ENCODE assay signal across 9 mouse cellular contexts in genomic region chr2:126663481-126663880, GRCm38 (mm10). TPM values are rescaled to one million over a fixed set of nuclear protein-coding genes. Genes with fewer than 3 reads are reported as not detected.
DNase-seq lines count a peak whose midpoint lies in the region; ATAC-seq and TF ChIP-seq lines count a peak whose summit lies in the region.
"Had no signal": no experiment of that assay in that cellular context is flagged by ENCODE, and none has a peak within 500 bp of the region (broad histone marks: within the 10 kb centered on the region; RNA-seq: fewer than 3 reads in every experiment).

No protein-coding gene starts in this region.

- 52% methylated on average over 4 of the region's 4 CpGs for WGBS in limb, embryonic 14.5 days
- WGBS in limb, embryonic 10.5 days, result 67% methylated on average over 4 of the region's 4 CpGs

- no peak overlapping the region for H3K4me2 ChIP-seq in limb, embryonic 14.5 days (replicated peaks; ENCODE audit: low read depth, low read length, severe bottlenecking)
- H3K4me2 ChIP-seq: neural tube, embryonic 12.5 days had no signal

- no peak for TF ChIP-seq POLR2A in limb, embryonic 14.5 days (IDR thresholded peaks at IDR 0.05; ENCODE audit: borderline replicate concordance, extremely low read depth, insufficient read depth, insufficient read length)

- H3K27me3 ChIP-seq in limb, embryonic 14.5 days (ENCODE audit: control insufficient read depth, insufficient read depth, low read length), result no peaks in the 10 kb centered on the region
- no peaks in the 10 kb centered on the region for H3K27me3 ChIP-seq in limb, embryonic 10.5 days (ENCODE audit: low read depth, poor library complexity, severe bottlenecking)
- H3K27me3 ChIP-seq: neural tube, embryonic 12.5 days had no signal

- 0 out of 2 replicates have a peak, but pooled peaks cover 5% of the 10 kb centered on the region for H3K36me3 ChIP-seq in limb, embryonic 14.5 days (ENCODE audit: control insufficient read depth, insufficient read depth, low read length)
- H3K36me3 ChIP-seq in limb, embryonic 10.5 days, result peaks cover 13% of the 10 kb centered on the region; the same call in 1 of the 2 replicates
- H3K36me3 ChIP-seq: neural tube, embryonic 12.5 days had no signal

- H3K9me3 ChIP-seq in limb, embryonic 14.5 days (ENCODE audit: control insufficient read depth, low read length), result no peaks in the 10 kb centered on the region
- no peaks in the 10 kb centered on the region for H3K9me3 ChIP-seq in limb, embryonic 10.5 days (replicated peaks)
- H3K9me3 ChIP-seq: neural tube, embryonic 12.5 days had no signal

- peak; percentile 34; the same call in 1 of the 2 replicates for ATAC-seq in limb, embryonic 14.5 days (ENCODE audit: low FRiP score, low read depth)
- peak; percentile 57 for ATAC-seq in megakaryocyte, adult 5-6 weeks (ENCODE audit: poor library complexity, severe bottlenecking)
- ATAC-seq in erythroid progenitor cell, adult 5-6 weeks (replicated peaks; ENCODE audit: low FRiP score, poor library complexity, severe bottlenecking), result no peak

- peak; percentile 61 for DNase-seq in embryo, embryonic 10 days (ENCODE audit: low spot score)
- DNase-seq in embryo, embryonic 9.5 days (ENCODE audit: extremely low spot score), result no peak
- peak; percentile 44 for DNase-seq in limb, embryonic 14.5 days (ENCODE audit: low spot score)
- DNase-seq in limb, embryonic 10.5 days (ENCODE audit: low spot score), result no peak
- DNase-seq in brain, adult 2 months (ENCODE audit: low read depth, low spot score), result peak; percentile 80
- no peak for DNase-seq in Muller cell, postnatal 12 days (ENCODE audit: inconsistent ontology term)

- H3K4me3 ChIP-seq in limb, embryonic 14.5 days (replicated peaks; ENCODE audit: low read length), result no peak overlapping the region
- no peak overlapping the region for H3K4me3 ChIP-seq in limb, embryonic 10.5 days
- H3K4me3 ChIP-seq: neural tube, embryonic 12.5 days had no signal

- no peak overlapping the region for H3K9ac ChIP-seq in limb, embryonic 14.5 days (ENCODE audit: low read depth, low read length, severe bottlenecking)
- H3K9ac ChIP-seq: neural tube, embryonic 12.5 days had no signal

- H3K4me1 ChIP-seq in limb, embryonic 14.5 days (ENCODE audit: control insufficient read depth, insufficient read depth, low read length), result no peaks in the 10 kb centered on the region
- no peaks in the 10 kb centered on the region for H3K4me1 ChIP-seq in limb, embryonic 10.5 days
- H3K4me1 ChIP-seq: neural tube, embryonic 12.5 days had no signal

- no peak overlapping the region for H3K27ac ChIP-seq in limb, embryonic 14.5 days (replicated peaks; ENCODE audit: low read depth, low read length)
- no peak overlapping the region for H3K27ac ChIP-seq in limb, embryonic 10.5 days
- H3K27ac ChIP-seq: neural tube, embryonic 12.5 days had no signal

RNA-seq across cellular contexts. Expression of gene Gabpb1, which starts 12.7 kb away (rescaled TPM):
- 44.6 and 45.3 TPM in 2 replicates for polyA plus RNA-seq in limb, embryonic 14.5 days (2012; rRNA removed)
- 48.0 and 59.5 TPM in 2 replicates for polyA plus RNA-seq in limb, embryonic 14.5 days (2014; fragmentation: Nextera tagmentation; extraction: Ambion mirVana)
- 92.0 and 103 TPM in 2 replicates for polyA plus RNA-seq in limb, embryonic 10.5 days (2016; fragmentation: Nextera tagmentation; extraction: Ambion mirVana)
- total RNA-seq in megakaryocyte, adult 5-6 weeks (2015), result 33.0 and 34.7 TPM in 2 replicates
- 23.5 and 29.8 TPM in 2 replicates for total RNA-seq in megakaryocyte, adult 5-6 weeks (2017)
- total RNA-seq in erythroid progenitor cell, adult 5-6 weeks (2015; ENCODE audit: low replicate concordance), result 27.0 and 62.0 TPM in 2 replicates
- 31.1 and 39.0 TPM in 2 replicates for total RNA-seq in erythroid progenitor cell, adult 5-6 weeks (2017; ENCODE audit: low replicate concordance)

RNA-seq across cellular contexts. Expression of gene Usp8, which starts 43.6 kb away (rescaled TPM):
- 33.4 and 37.0 TPM in 2 replicates for polyA plus RNA-seq in limb, embryonic 14.5 days (2012; rRNA removed)
- 39.0 and 43.1 TPM in 2 replicates for polyA plus RNA-seq in limb, embryonic 14.5 days (2014; fragmentation: Nextera tagmentation; extraction: Ambion mirVana)
- 40.5 and 43.6 TPM in 2 replicates for polyA plus RNA-seq in limb, embryonic 10.5 days (2016; fragmentation: Nextera tagmentation; extraction: Ambion mirVana)
- 65.6 and 66.3 TPM in 2 replicates for total RNA-seq in megakaryocyte, adult 5-6 weeks (2015)
- total RNA-seq in megakaryocyte, adult 5-6 weeks (2017), result 68.0 and 88.7 TPM in 2 replicates
- total RNA-seq in erythroid progenitor cell, adult 5-6 weeks (2015; ENCODE audit: low replicate concordance), result 36.0 and 44.0 TPM in 2 replicates
- 29.5 and 36.7 TPM in 2 replicates for total RNA-seq in erythroid progenitor cell, adult 5-6 weeks (2017; ENCODE audit: low replicate concordance)

RNA-seq across cellular contexts. Expression of gene Hdc, which starts 44.4 kb away (rescaled TPM):
- polyA plus RNA-seq in limb, embryonic 14.5 days (2012; rRNA removed), result 19.3 and 20.8 TPM in 2 replicates
- polyA plus RNA-seq in limb, embryonic 14.5 days (2014; fragmentation: Nextera tagmentation; extraction: Ambion mirVana), result 30.5 and 40.6 TPM in 2 replicates
- polyA plus RNA-seq in limb, embryonic 10.5 days (2016; fragmentation: Nextera tagmentation; extraction: Ambion mirVana), result 0.18 and 0.31 TPM in 2 replicates
- total RNA-seq in megakaryocyte, adult 5-6 weeks (2015), result 21.5 and 30.3 TPM in 2 replicates
- total RNA-seq in megakaryocyte, adult 5-6 weeks (2017), result 42.8 and 48.0 TPM in 2 replicates
- 2.5 and 42.5 TPM in 2 replicates for total RNA-seq in erythroid progenitor cell, adult 5-6 weeks (2015; ENCODE audit: low replicate concordance)
- 6.0 and 17.5 TPM in 2 replicates for total RNA-seq in erythroid progenitor cell, adult 5-6 weeks (2017; ENCODE audit: low replicate concordance)

Comparison
In these comparisons a context has a peak if more than half of its experiments do, and no peak if none do; other contexts are left out.
1. DNase-seq: peak in embryo, embryonic 10 days (single experiment), limb, embryonic 14.5 days (single experiment) and brain, adult 2 months (single experiment); none in embryo, embryonic 9.5 days (single experiment), limb, embryonic 10.5 days (single experiment) and Muller cell, postnatal 12 days (single experiment).